Mouse (Mus musculus) heart, postnatal 0 days (tissue): ENCODE measurements around the gene Snx5.

Source experiments
- CTCF ChIP-seq: IDR thresholded peaks from 2 replicates; pipeline ENCODE4 v1.5.1; 2016; ENCODE audit warnings: antibody characterized with exemption, control low read depth, low read depth
- EP300 ChIP-seq: IDR thresholded peaks from 2 replicates; pipeline ENCODE4 v1.6.1; 2016; ENCODE audit warnings: antibody characterized with exemption, low read depth

- TF ChIP-seq CTCF, result no peak
- TF ChIP-seq EP300, result no peak
Measured at GRCm38 (mm10) chr2:144301101-144301500, 30.4 kb upstream of the Snx5 start.
